Mouse (Mus musculus): Measurements from ENCODE around the gene Fau.

The Fau gene

DNA sequence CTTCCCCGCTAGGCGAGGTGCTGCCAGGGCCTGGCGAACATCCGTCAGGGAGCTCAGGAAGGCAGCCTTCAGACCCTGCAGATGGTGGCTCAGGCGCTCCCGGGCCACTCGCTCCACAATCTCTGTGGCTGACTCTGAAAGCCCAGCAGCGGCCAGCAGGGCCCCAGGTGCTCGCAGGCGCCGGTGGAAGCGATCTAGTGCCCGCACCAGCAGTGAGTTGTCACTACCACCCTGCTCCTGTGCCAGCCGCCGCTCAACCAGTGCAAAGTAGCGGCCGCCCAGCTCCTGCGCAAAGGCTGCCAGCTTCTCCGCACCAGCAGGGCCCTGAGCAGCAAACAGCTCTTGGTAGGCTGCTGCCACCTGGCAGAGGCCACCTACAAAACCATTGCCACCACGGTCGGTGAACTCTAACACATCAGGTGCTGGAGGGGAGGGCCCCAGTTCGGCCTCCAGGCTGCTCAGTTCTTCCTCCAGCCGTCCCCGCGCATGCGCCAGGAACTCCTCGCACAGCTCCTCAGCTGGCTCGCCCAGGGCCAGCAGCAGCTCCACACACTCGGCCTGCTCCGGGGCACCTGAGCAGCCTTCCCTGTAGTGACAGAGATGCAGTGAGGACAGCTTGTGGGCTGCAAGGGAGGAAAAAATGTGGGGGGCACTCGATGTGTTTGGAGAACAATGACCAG lies 13.1 kb downstream of the Fau start:
- in situ Hi-C loops (cut with MboI, MseI) = loop anchor here (10.0 kb wide), 1 partner anchor 904 kb away; the partner anchor contains the start of genes Plcb3 and Ppp1r14b

DNA sequence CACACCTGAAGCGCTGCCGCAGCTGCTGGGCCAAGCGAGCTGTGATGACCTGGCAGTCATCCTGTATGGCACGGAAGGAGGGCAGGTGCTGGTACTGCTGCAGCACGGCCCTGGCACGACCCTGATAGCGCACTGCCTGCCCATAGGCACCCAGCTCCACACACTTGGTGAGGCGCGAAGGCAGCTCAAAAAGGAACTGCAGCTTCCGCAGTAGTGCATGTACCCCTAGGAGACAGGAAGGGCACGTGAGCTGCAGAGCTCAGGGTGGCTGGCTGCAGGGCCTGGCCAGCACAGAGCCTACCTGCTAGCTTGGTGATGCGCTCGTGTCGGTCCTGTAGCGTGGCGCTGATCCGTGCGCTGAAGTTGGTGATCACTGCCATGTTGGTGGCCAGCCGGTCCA lies 13.6 kb downstream of the Fau start:
- in situ Hi-C loops (cut with MboI, MseI) = loop anchor here (10.0 kb wide), 1 partner anchor 904 kb away; the partner anchor contains the start of genes Plcb3 and Ppp1r14b

DNA sequence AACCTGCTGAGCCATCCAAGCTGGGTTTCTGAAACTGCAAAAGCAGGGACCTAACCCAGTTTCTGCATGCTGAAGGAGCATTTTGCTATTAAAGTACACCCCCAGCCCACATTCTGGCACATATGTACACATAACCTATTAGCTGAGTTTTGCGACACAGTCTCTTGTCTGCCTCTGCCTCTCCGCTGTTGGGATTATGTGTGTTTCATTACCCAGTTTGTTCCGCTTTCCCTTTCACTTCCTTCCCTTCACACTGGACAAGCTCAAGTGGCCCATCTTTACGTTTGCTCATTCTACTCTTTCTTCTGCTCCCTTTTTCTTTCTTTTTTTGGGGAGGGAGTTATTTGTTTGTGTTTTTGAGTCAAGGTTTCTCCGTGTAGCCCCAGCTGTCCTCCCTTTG lies 16.2 kb downstream of the Fau start:
- in situ Hi-C loops (cut with MboI, MseI) = loop anchor here (10.0 kb wide), 1 partner anchor 901 kb away; the partner anchor contains the start of genes Plcb3 and Ppp1r14b

DNA sequence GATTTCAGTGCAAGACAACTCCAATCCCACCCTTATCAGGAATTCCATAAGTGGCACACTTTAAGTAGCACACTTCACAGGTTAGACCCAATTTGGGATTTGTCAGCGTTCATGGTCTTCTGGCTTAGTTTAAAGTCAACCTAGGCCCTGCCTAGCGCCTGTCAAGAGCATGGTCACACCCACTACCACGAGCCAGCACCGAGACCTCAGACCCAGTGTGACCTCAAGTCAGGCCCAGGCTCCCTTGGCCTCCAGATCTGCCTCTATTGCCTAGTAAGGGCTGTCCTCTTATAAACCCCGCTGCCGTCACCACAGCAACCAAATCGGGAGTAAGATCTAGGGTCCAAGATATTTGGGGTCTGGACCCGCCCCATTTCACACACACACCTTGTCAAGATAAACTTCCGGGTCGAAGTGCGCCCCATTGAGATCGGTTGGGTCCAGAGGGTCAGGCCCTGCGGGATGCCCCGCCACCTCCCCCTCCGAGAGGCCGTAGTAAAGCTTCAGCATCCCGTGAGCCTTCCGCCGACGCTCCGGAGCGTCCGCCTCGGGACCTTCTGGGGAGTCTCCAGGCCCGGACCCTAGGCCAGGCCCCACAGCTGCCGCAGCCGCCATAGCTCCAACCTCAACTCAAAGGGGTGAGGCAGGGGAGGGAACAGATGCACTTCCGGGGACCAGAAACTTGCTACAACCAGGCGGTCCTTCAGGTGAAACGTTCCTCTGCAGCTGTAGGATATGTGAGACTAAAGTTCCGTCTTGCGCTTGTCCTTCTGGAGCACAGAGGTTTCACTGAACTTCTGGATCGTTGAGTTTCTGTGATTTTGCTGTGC lies 19.1 kb downstream of the Fau start, which contains the start of gene Vps51:
Gene Vps51 (minus strand): TSS at position 668 of the 830 bp plus-strand sequence.
- in situ Hi-C loops (cut with MboI, MseI) = loop anchor here (10.0 kb wide), 1 partner anchor 898 kb away; the partner anchor contains the start of genes Plcb3 and Ppp1r14b

DNA sequence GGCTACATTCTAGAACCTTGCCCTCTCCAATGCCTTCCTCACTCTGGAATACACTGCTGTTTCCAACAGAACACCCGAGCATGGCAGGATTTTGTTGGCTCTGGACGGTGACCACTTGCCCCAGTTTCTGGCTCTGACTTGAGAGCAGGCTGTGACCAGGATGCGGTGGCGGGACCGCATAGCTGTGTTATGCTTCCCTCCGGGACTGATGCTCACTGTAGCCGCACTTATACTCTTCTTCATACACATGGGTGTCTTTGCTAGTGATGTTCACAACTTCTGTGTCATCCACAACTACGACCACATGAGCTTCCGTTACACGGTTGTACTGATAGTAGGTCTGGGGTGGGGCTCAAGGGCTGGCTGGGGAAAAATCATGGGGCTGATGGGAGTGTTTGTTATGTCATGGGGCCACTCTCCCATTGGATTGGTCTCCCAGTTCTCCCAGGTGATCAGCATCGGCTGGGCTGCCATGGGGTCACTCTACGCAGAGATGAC lies 22.4 kb downstream of the Fau start, which contains the start of gene Tmem262:
Gene Tmem262 (plus strand): TSS at position 51 of the 498 bp plus-strand sequence.
- in situ Hi-C loops (cut with MboI, MseI) = loop anchor here (10.0 kb wide), 1 partner anchor 895 kb away; the partner anchor contains the start of genes Plcb3 and Ppp1r14b

DNA sequence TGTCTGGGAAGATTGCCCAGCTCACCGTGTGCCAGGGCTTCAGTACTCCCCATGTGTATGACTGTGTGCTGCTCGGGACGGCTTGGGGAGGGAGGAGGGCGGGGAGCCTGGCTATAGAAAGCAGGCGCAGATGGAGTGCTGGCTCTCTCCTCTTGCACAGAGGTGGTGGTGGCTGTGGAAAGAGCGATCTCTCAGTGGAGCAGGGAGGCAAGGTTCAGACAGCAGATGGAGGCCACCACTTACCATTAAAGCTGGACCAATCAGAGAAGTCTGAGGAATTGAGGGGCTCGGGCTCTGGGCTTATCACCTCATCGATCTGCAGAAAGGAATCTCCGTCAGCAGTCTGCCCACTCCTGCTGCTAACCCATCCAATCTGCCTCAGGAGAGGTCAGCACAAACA lies 24.5 kb downstream of the Fau start, which contains the start of gene Gm28374:
Gene Gm28374 (minus strand): TSS at position 101 of the 400 bp plus-strand sequence.
- in situ Hi-C loops (cut with MboI, MseI) = no loop called here

DNA sequence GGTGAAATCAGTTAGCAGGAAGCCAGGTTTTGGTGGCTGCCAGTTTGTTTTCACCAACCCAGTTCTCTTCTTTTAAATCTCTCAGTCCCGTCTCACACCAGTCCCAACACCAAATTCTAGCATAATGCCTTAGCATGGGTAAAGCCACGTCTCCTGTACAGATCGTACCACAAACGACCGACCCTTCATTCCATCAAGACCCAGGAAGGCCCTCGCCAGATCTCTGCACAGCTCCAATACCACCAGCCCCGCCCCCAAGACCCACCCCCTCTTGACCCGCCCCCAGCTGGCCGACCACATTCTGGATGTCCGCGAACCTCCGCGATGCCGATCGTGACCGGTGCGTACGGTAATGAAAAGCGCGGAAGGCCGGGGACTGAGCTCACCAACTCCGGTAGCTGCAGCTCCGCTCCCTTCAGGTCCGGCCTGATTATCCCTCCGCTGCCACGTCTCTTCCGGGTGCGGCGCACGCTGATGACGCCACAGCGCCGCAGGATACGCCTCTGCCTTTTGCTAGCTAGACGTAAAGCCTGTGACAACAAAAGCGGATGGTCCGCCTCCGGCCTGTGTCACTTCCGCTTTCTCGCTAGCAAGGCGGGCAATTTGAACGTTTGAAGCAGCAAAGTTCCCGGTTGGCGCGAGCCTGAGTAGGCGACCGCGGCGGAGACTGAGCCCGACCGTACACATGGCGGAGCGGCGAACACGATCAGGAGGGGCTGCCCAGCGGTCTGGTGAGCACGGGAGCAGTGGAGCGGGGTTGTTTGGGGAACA lies 27.0 kb downstream of the Fau start, which contains the start of the genes Zfpl1 and Cdca5:
Gene Zfpl1 (minus strand): TSS at position 479 of the 771 bp plus-strand sequence.
Gene Cdca5 (plus strand): TSS at position 506 of the 771 bp plus-strand sequence.
- in situ Hi-C loops (cut with MboI, MseI) = no loop called here

DNA sequence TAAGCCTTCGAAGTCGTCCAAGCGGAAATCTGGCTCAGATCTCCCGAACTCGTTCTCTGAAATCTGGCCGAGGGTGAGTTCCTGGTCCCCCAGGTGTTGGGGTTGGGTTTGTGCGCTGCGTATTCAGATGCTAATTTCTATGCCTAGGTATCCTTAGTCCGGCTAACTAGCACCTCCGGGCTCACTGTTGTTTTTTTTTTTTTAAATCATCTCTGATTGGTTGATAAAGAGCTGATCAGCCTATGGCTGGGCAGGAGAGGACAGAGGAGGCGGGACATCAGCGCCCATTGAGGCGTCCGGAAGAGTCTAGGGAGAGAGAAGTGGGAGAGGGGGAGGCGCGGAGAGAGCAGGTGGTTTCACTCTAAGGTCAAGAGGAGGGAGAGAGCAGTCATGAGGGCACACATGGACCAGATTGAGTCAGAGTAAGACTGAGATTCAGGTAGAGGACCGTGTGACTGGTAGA lies 27.8 kb downstream of the Fau start:
- in situ Hi-C loops (cut with MboI, MseI) = no loop called here

DNA sequence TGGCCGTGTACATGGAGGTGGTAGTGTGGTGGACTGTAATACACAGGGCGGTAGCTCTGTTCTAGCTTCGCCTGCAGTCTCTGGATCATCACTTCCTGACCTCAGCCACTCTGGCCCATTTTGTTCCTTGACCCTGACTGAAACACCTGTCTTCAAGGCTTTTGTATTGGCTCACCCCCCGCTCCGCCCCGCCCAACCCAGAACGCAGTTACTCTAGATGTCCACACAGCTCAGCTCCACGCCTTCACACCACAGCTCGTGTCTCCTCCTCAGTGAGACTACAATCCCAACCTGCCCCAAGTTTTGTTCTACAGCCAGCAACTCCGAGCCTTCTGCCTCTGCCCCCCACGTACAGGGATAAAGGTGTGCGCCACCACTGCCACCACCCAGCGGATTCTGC lies 31.2 kb downstream of the Fau start:
- in situ Hi-C loops (cut with MboI, MseI) = no loop called here

DNA sequence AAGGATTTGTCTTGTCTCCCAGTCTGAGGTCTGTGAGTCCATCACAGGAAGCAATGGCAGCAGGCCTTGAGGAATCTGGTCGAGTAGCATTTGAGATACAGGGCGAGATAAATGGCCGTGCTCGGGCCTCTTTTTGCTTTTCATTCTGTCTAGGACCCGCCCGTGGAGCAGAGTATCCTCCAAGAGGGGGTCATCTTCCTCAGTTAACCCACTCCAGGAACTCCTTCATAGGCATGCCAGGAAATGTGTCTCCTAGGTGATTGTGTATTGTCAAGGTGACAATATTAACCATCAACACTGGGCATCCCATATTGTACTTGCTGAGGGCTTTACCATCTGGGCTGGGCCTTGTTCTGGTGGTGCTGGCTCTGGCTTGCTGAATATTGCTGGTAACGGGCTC lies 36.5 kb downstream of the Fau start, which contains the start of gene AC131692.1:
Gene AC131692.1 (plus strand): TSS at position 301 of the 400 bp plus-strand sequence.
- in situ Hi-C loops (cut with MboI, MseI) = no loop called here

DNA sequence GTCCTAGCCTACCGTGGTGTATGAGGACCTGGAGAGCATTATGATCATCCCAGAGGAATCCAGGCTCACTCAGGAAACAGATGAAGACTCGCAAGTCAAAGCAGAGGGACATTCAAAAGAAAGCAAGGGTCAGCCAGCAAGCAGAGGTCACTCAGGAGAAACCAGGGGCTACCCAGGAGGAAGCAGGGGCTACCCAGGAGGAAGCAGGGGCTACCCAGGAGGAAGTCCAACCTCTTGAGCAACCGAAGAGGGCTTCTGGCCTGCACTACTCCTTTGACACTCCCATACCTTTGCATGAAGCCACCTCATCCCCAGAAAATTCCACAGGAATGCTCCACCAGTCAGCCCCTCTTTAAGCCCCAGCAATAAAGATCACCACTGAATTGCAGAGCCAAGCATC lies 40.2 kb downstream of the Fau start:
- in situ Hi-C loops (cut with MboI, MseI) = no loop called here

DNA sequence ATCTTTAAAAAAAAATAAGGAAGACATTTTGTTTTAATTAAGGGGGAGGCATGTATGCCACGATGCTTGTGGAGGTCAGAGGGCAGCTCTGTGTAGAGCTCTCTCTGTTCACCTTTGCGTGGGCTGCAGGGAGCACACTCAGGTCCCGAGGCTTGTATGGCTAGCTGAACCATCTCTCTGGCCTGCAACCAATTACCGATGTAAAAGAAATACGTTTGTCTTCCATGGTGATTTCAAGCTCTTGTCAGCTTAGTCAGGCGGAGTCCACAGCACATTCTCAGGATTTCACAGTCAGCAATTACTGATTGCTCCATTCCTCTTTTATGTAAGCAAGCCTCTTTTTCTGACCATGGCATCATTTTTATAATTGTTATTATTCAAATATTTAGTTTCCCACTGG lies 43.5 kb downstream of the Fau start:
- in situ Hi-C loops (cut with MboI, MseI) = no loop called here

DNA sequence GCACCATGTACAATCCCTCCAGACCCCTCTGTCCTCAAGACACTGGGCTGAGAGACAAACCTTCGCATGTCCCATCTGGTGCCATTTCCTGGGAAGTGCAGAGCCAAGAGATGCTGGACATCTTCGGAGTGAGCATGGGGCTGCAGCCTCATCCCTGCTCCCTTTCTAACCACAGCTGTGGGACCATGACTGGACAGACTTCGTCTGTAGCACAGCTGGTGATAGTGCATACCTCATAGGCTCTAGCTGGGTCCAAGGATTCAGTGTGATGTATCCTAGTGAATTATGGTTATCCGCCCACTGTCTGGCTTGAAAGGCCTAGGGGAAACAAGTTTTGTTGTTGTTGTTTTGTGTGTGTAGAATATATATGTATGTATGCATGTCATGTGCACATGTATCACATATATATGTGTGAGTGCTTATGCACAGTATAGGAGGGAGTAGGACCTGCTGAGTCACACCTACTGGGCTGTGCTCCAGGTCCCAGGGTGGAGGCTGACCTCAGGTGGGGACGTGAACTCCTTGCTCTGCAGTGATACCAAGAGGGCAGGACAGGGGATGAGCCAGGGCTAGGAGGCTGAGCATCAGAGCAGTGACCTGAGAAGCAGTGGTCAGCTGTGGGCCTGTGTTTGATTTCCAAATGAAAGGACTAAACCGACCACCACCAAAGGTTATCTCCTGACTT lies 44.7 kb downstream of the Fau start:
- in situ Hi-C loops (cut with MboI, MseI) = no loop called here

DNA sequence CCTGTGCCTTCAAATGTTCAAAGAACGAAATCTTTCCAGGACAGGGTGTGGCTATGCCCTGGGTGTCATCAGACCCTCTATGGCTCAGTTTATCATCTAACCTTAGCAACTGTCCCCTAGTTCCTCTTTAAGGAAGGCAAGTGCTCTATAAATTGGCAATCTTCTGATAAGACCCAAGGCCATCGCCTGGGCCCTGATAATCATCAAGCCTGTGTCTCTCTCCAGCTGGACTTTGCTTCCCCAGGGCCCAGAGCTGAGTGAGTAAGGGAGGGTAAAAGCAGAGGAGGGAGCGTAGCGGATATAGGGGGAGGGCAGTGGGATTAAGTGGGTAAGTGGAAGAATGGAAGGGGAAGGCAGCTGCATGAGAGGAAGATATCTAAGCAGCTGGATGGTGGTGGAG lies 46.8 kb downstream of the Fau start:
- in situ Hi-C loops (cut with MboI, MseI) = no loop called here

DNA sequence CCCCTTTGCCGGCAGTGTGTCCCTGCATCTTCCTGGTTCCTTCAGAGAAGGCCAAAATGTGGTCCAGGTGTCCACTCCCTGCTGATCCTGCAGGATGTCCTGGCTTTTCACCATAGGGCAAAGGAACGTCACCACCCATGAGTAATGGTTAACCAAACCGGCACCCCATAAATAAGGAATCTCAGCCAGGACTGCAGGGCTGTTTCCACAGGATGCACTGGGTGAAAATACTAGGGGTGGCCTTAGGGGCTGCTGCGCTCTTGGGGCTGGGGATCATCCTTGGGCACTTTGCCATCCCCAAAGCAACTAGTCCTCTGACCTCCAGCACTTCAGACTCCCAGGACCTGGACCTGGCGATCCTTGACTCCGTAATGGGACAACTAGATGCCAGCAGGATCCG lies 47.9 kb downstream of the Fau start, which contains the start of gene Naaladl1:
Gene Naaladl1 (plus strand): TSS at position 197 of the 400 bp plus-strand sequence.
- in situ Hi-C loops (cut with MboI, MseI) = no loop called here

All from regulatory T cell (primary cell).